Mouse (Mus musculus) layer of hippocampus, adult 2 months (tissue): ENCODE results near the gene Wbp2. TPM values are rescaled to one million over a fixed set of nuclear protein-coding genes. Genes with fewer than 3 reads are reported as not detected.
A peak's percentile ranks its signal among the peaks of the same experiment; 100 is the strongest.

ENCODE experiments used
- DNase-seq, 2 experiments: peaks; one replicate each; pipeline ENCODE4 v3.0.0; 2022; ENCODE audit warnings: low spot score in 2 of 2
- H3K27ac ChIP-seq: fragments of 200-600 bp; 2 replicates; pipeline ENCODE4 v1.8.1; 2022
- H3K4me3 ChIP-seq: fragments of 200-600 bp; 2 replicates; pipeline ENCODE4 v1.8.1; 2022; ENCODE audit warnings: mild to moderate bottlenecking
- CTCF ChIP-seq: fragments of 200-600 bp; conservative IDR thresholded peaks from 2 replicates; pipeline ENCODE4 v1.8.1; 2022; ENCODE audit warnings: antibody characterized with exemption, mild to moderate bottlenecking, moderate library complexity
- total RNA-seq, 2 experiments: library from RNA; stranded (reverse); gene quantifications; 2 replicates each; pipeline ENCODE4 v1.2.3; 2021

Gene Wbp2
- total RNA-seq, 2 experiments from 2014 or later = 417 to 440 TPM

DNA sequence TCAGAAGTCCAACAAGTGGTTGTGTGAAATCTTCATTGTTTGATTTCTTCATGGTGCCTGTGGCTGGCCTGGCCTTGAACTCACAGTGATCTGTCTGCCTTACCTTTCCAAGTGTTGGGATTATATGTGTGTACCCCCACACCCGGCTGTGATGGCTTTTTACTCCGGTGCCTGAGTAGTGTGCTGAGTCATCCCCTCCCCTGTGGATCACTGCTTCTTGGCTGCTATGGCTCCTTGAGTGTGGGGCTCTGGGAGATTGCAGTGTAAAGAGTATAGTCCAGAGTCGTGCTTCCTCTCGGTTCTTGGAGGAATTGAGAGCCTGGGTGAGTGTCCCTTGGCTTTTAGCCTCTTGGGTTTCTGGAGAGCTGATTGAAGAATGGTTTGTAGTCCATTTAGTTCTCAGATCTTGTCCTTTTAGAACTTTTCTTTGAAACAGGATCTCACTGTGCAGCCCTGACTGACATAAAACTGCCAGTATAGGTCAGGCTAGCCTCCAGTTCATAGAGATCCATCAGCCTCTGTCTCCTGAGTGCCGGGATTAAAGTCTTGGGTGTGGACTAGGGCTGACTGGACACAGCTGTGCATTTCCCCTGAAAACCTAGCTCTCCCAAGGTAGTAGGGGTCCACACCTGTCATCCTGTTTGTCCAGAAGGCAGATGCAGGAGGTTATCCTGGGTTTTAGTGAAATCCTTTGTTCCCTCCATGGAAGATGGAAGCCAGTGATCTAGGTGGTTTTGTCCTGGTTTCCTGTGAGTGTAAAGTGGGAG lies 44.2 kb downstream of the Wbp2 start:
- TF ChIP-seq CTCF = no peak
- Histone ChIP-seq H3K27ac (no peak overlapping the region), H3K4me3 (no peak overlapping the region)
- DNase-seq = no peak

DNA sequence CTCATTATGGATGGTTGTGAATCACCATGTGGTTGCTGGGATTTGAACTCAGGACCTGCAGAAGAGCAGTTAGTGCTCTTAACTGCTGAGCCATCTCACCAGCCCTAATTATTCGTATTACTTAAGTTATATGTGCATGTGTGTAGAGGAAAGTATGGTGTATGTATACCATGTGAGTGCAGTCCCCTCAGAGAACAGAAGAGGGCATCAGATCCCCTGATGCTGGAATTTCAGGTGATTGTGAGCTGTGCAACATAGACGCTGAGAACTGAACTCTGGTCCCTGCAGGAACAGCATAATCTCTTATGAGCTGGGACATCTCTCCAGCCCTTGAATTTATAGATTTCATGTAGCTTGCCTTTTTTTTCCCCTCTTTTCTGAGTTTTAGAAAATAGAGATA lies 45.0 kb downstream of the Wbp2 start:
- TF ChIP-seq CTCF = peak; percentile 46
- Histone ChIP-seq H3K4me3 (no peak overlapping the region), H3K27ac (no peak overlapping the region)
- no peak for DNase-seq

GRCm38 (mm10) chr11:116040593-116040992 lies 46.2 kb downstream of the Wbp2 start:
- no peak for DNase-seq
- no peak for TF ChIP-seq CTCF
- Histone ChIP-seq H3K4me3 (no peak overlapping the region), H3K27ac (no peak overlapping the region)

GRCm38 (mm10) chr11:116037826-116038225 lies 49.0 kb downstream of the Wbp2 start:
- no peak for TF ChIP-seq CTCF
- Histone ChIP-seq H3K4me3 (no peak overlapping the region), H3K27ac (no peak overlapping the region)
- DNase-seq = no peak

DNA sequence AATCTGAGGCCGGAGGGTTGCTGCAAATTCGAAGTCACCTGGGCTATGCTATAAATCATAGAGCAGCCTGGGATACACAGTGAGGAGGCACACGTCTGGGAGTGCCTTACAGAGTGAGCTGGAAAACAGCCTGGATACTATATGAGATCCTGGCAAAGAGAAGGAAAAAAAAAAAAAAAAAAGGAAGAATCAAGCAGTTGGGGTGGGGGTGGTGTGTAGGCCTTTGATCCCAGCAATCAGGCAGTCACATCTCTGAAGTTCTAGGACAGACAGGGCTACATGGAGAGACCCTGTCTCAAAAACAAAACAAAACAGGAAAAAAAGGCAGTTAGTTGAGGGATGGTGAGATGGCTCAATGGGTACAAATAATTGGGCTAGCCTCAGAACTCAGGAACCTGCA lies 50.1 kb downstream of the Wbp2 start:
- no peak for DNase-seq
- Histone ChIP-seq H3K4me3 (no peak overlapping the region), H3K27ac (peak overlapping the region; percentile 66; the same call in 1 of the 2 replicates)
- TF ChIP-seq CTCF = no peak

GRCm38 (mm10) chr11:116034584-116034983 lies 52.2 kb downstream of the Wbp2 start:
- H3K27ac ChIP-seq = no peak overlapping the region
- DNase-seq = no peak
- H3K4me3 ChIP-seq = no peak overlapping the region
- no peak for TF ChIP-seq CTCF

- peak in 1 of 2 experiments; percentile 23 for DNase-seq
- TF ChIP-seq CTCF = no peak
- peak overlapping the region; percentile 77 for H3K4me3 ChIP-seq
- peak overlapping the region; percentile 100 for H3K27ac ChIP-seq
Observed at GRCm38 (mm10) chr11:116030898-116031845, 55.6 kb downstream of the Wbp2 start.

DNA sequence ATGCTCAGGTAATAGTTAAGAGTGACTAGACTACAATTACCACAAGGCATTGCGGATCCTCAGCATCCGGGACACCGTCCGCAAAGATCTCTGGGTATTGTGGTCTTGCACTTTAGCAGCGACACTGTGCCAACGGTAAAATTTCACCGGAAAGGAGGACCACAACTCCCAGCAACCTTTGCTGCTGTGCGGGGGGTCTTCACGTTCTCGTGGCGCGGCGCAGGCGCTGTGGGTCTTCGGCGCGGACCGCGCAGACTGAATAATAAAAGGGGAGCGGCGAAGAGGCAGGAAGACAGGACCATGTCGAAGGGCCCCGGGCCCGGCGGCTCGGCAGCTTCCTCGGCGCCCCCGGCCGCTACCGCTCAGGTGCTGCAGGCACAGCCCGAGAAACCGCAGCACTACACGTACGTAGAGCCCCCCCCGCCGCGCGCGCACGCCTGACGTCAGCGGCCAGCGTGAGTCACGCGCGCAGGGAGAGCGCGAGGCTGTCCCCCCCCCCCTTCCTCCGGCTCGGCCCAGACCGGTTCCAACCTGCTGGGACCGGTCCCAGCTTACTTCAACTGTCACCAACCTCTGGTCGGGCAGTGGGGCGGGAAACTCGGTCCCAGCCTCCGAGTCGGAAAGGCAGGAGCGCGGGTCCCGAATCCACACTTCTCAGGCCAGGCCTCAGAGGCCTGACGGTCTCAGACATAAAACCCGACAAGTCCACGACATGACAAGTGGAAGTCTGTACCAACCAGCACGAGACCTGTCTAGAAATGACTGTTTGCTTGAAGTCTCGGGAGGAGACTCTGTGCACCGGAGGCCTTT lies 56.5 kb downstream of the Wbp2 start, which contains the start of gene Unk:
Gene Unk, plus strand, starts transcription at position 235 of the 810 bp plus-strand sequence.
- no peak for TF ChIP-seq CTCF
- DNase-seq = peak; percentile 96 to 99
- Histone ChIP-seq H3K4me3 (peak within 1 kb of the TSS; percentile 77), H3K27ac (peak within 1 kb of the TSS; percentile 100)

DNA sequence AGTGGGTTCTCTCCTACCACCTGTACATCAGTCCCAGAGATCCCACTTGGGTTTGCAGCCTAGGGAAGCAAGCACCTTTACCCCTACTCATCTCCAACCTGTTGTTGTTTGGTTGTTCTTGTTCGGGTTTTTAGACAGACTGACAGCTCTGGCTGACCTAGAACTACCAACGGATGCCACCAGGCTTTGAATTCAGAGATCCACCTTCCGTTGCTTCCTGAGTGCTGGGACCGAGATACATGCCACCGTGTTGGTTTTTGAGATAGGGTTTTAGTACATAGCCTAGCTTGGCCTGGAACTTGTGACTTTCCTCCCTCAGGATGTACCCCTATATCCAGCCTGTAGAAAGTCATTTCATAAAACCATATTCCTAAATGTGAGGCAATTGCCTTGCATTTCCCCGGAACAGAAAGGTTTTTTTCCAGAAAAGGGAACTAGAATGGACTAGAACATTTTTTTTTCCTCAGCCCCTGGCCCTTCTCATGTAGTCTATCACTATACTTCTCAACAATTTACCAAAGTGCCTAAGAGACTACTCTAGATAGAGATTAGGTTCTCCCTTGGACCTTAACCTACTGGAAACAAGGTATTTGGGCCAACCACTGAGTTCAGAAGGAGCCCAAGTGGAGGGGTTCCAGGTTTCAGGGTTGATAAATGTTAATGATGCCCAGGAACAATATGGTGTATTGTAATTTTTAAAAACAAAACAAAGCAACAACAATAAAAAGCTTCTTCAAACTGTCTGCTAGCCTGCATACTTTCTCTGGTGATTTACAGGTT lies 57.5 kb downstream of the Wbp2 start:
- H3K27ac ChIP-seq = peak overlapping the region; percentile 100
- no peak; the same call in 1 of the 2 replicates for TF ChIP-seq CTCF
- no peak for DNase-seq
- H3K4me3 ChIP-seq = peak overlapping the region; percentile 77

Other genes starting within 250 kb of the Wbp2 start
- gene Myo15b, start 228.6 kb downstream of the Wbp2 start, total RNA-seq = under 1 TPM; 0.22 to 0.41 TPM
- gene Smim5, start 187.0 kb downstream of the Wbp2 start, total RNA-seq = 1 to 10 TPM in 1 of 2 experiments, under 1 TPM in 1; 0.54 to 1.3 TPM
- gene Smim6, start 175.0 kb downstream of the Wbp2 start, total RNA-seq = not detected
- 10 to 100 TPM; 40.8 to 47.0 TPM for gene Sap30bp, start 153.7 kb downstream of the Wbp2 start, total RNA-seq
- gene Recql5, start 153.5 kb downstream of the Wbp2 start, total RNA-seq = 10 to 100 TPM; 36.6 to 39.3 TPM
- 1 to 10 TPM; 6.4 to 6.6 TPM for gene Itgb4, start 112.3 kb downstream of the Wbp2 start, total RNA-seq
- gene Galk1, start 74.3 kb downstream of the Wbp2 start, total RNA-seq = 10 to 100 TPM; 13.3 to 13.5 TPM
- 100 to 1,000 TPM; 285 to 322 TPM for gene H3f3b, start 59.0 kb downstream of the Wbp2 start, total RNA-seq
- gene Unk, start 56.7 kb downstream of the Wbp2 start, total RNA-seq = 10 to 100 TPM; 26.3 to 30.8 TPM
- gene Unc13d, start 9.0 kb downstream of the Wbp2 start, total RNA-seq = 1 to 10 TPM; 1.3 to 2.1 TPM
- gene Trim47, start 40.2 kb upstream of the Wbp2 start, total RNA-seq = 1 to 10 TPM; 4.6 to 7.2 TPM
- gene Trim65, start 44.1 kb upstream of the Wbp2 start, total RNA-seq = 1 to 10 TPM; 6.9 to 7.7 TPM
- gene Mrpl38, start 51.9 kb upstream of the Wbp2 start, total RNA-seq = 10 to 100 TPM; 64.6 to 66.8 TPM
- 10 to 100 TPM; 91.6 to 96.4 TPM for gene Fbf1, start 81.2 kb upstream of the Wbp2 start, total RNA-seq
- 10 to 100 TPM; 39.6 to 40.1 TPM for gene Ten1, start 111.9 kb upstream of the Wbp2 start, total RNA-seq
- gene Acox1, start 112.0 kb upstream of the Wbp2 start, total RNA-seq = 100 to 1,000 TPM; 124 to 126 TPM
- under 1 TPM; 0.67 to 0.93 TPM for gene Evpl, start 151.1 kb upstream of the Wbp2 start, total RNA-seq
- gene Srp68, start 187.2 kb upstream of the Wbp2 start, total RNA-seq = 10 to 100 TPM; 63.7 to 64.1 TPM
- gene Galr2, start 193.9 kb upstream of the Wbp2 start, total RNA-seq = not detected
- 10 to 100 TPM; 83.2 to 94.8 TPM for gene Exoc7, start 220.2 kb upstream of the Wbp2 start, total RNA-seq
- gene Foxj1, start 248.4 kb upstream of the Wbp2 start, total RNA-seq = 1 to 10 TPM; 4.3 to 5.9 TPM